Mouse (Mus musculus) bone marrow macrophage, adult 2 months (primary cell): ENCODE results near the gene Ncf1.

Source experiments
- CTCF ChIP-seq: IDR thresholded peaks from 2 replicates; pipeline ENCODE4 v1.5.1; 2012; ENCODE audit warnings: low read depth, mild to moderate bottlenecking, low read length, moderate library complexity
- POLR2A ChIP-seq: IDR thresholded peaks from 2 replicates; pipeline ENCODE4 v1.6.1; 2012; ENCODE audit warnings: mild to moderate bottlenecking, low read depth, low read length, borderline replicate concordance

DNA sequence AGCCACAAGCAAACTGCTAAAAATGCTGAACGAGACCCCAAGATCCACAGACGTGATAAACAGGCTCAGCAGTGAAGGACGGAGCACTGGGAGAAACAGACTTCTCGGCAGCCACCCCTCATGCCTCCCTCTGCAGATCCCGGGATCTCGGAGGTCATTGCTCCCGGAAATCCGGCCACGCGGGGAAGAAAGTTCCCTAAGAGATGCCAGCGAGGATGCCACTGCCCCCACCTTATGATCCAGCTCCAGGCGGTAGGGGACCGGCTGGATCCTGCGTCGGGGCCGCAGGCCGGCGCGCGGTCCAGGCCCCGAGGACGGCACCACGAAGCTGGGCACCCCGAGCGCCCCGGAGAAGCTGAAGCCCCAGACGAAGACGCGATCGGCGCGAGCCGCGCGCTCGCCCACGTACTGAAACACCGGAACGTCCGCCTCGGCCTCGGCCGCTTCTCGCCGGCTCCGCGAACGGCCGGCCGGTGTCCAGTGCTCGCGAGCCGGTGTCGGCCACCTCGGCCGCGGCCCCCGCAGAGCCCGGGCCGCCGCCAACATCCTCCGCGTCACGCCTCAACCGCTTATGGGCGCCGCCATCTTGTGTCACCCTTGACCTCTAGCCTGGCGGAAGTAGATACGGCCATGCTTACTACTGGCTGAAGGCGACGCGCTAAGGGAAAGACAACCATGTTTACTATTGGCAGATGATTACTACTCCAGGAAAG lies 53.1 kb downstream of the Ncf1 start, which contains the start of gene Rcc1l:
- TF ChIP-seq CTCF = no peak
- no peak for TF ChIP-seq POLR2A
